Mouse (Mus musculus) hindbrain, embryonic 13.5 days (tissue): ENCODE results near the gene 4930447C04Rik. TPM values are rescaled to one million over a fixed set of nuclear protein-coding genes. Genes with fewer than 3 reads are reported as not detected.

ENCODE experiments used
- ATAC-seq: fragments of 200-750 bp; cut with Nextera tagmentation; 2 replicates; pipeline ENCODE4 v1.8.0; 2017; ENCODE audit warnings: moderate TSS enrichment; ENCODE audit not compliant: low FRiP score
- H3K27ac ChIP-seq: fragments of 300-500 bp; sonication (generic); 2 replicates; pipeline ENCODE4 v1.5.1; 2015; ENCODE audit warnings: inconsistent platforms, mild to moderate bottlenecking, moderate library complexity
- H3K27me3 ChIP-seq: fragments of 300-500 bp; sonication (generic); 2 replicates; pipeline ENCODE4 v1.6.1; 2015; ENCODE audit warnings: mild to moderate bottlenecking, inconsistent platforms
- H3K36me3 ChIP-seq: fragments of 300-500 bp; sonication (generic); 2 replicates; pipeline ENCODE4 v1.6.1; 2015; ENCODE audit warnings: mild to moderate bottlenecking, inconsistent platforms
- H3K4me1 ChIP-seq: fragments of 300-500 bp; sonication (generic); replicated peaks from 2 replicates; pipeline ENCODE4 v1.6.1; 2015; ENCODE audit warnings: inconsistent platforms
- H3K4me2 ChIP-seq: fragments of 300-500 bp; sonication (generic); 2 replicates; pipeline ENCODE4 v1.6.1; 2015; ENCODE audit warnings: inconsistent platforms, mild to moderate bottlenecking, moderate library complexity
- H3K4me3 ChIP-seq: fragments of 300-500 bp; sonication (generic); 2 replicates; pipeline ENCODE4 v1.5.1; 2015; ENCODE audit warnings: mild to moderate bottlenecking, inconsistent platforms
- H3K9ac ChIP-seq: fragments of 300-500 bp; sonication (generic); 2 replicates; pipeline ENCODE4 v1.6.1; 2015; ENCODE audit warnings: mild to moderate bottlenecking, inconsistent platforms
- H3K9me3 ChIP-seq: fragments of 300-500 bp; sonication (generic); 2 replicates; pipeline ENCODE4 v1.6.1; 2016; ENCODE audit warnings: inconsistent platforms
- WGBS: fragments of 180-500 bp; shearing (Covaris S2); methylation state at CpG from one replicate; pipeline ENCODE4 v1.1.7; 2015; 5-methylcytosine and 5-hydroxymethylcytosine counted together
- polyA plus RNA-seq: library from polyadenylated mRNA; unstranded; fragments of >200 nt; fragmentation: Nextera tagmentation; extraction: Ambion mirVana; gene quantifications from 2 replicates; pipeline ENCODE4 v1.2.1, GENCODE M21; 2015

4930447C04Rik gene
- polyA plus RNA-seq, 1 experiment from 2014 or later: 4.6 TPM

- no peak overlapping the region for H3K9ac ChIP-seq
- no peak overlapping the region for H3K4me2 ChIP-seq
- 69% methylated on average over 6 of the region's 6 CpGs for WGBS
- H3K27me3 ChIP-seq: peaks cover 72% of the 10 kb centered on the region
- 0 out of 2 replicates have a peak, but pooled peaks cover 5% of the 10 kb centered on the region for H3K9me3 ChIP-seq
- H3K27ac ChIP-seq: no peak overlapping the region
- no peak for ATAC-seq
- no peaks in the 10 kb centered on the region for H3K4me1 ChIP-seq
- H3K36me3 ChIP-seq: no peaks in the 10 kb centered on the region
- no peak overlapping the region for H3K4me3 ChIP-seq
Measured at GRCm38 (mm10) chr12:72957829-72958424, 17.4 kb upstream of the 4930447C04Rik start.

DNA sequence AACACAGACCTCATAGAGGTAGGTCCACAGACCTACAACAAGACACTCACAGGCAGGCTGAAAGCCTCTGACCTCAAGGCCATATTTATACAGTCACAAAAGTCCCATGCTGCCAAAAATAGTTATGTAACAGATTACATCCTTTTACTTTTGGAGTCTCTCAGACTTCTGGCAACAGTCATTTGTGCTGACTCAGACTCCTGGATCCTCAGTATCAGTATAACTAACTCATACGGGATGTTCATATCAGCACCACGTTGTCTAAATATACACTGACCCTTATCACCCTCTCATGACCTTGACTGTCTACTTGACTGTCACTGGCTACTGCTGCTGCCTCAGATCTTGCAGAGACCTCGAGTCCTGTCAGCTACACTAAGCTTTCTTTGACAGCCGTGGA lies 14.3 kb upstream of the 4930447C04Rik start:
- 81% methylated on average over 4 of the region's 4 CpGs for WGBS
- H3K9me3 ChIP-seq: no peaks in the 10 kb centered on the region
- H3K27me3 ChIP-seq: peaks cover 89% of the 10 kb centered on the region
- no peak for ATAC-seq
- H3K9ac ChIP-seq: no peak overlapping the region
- no peaks in the 10 kb centered on the region for H3K4me1 ChIP-seq
- no peak overlapping the region for H3K4me2 ChIP-seq
- no peaks in the 10 kb centered on the region for H3K36me3 ChIP-seq
- H3K4me3 ChIP-seq: no peak overlapping the region
- no peak overlapping the region for H3K27ac ChIP-seq

GRCm38 (mm10) chr12:72953858-72954257 lies 13.3 kb upstream of the 4930447C04Rik start:
- Histone ChIP-seq H3K4me1 (no peaks in the 10 kb centered on the region), H3K27me3 (peaks cover 91% of the 10 kb centered on the region), H3K4me3 (no peak overlapping the region), H3K9ac (no peak overlapping the region), H3K36me3 (no peaks in the 10 kb centered on the region), H3K27ac (no peak overlapping the region), H3K4me2 (no peak overlapping the region), H3K9me3 (no peaks in the 10 kb centered on the region)
- no peak for ATAC-seq
- WGBS: 89% methylated on average over 5 of the region's 5 CpGs

GRCm38 (mm10) chr12:72953089-72953488 lies 12.5 kb upstream of the 4930447C04Rik start:
- 84% methylated on average over 5 of the region's 5 CpGs for WGBS
- Histone ChIP-seq H3K9ac (no peak overlapping the region), H3K4me1 (no peaks in the 10 kb centered on the region), H3K9me3 (no peaks in the 10 kb centered on the region), H3K27me3 (peaks cover 95% of the 10 kb centered on the region), H3K4me2 (no peak overlapping the region), H3K27ac (no peak overlapping the region), H3K4me3 (no peak overlapping the region), H3K36me3 (no peaks in the 10 kb centered on the region)
- no peak for ATAC-seq

DNA sequence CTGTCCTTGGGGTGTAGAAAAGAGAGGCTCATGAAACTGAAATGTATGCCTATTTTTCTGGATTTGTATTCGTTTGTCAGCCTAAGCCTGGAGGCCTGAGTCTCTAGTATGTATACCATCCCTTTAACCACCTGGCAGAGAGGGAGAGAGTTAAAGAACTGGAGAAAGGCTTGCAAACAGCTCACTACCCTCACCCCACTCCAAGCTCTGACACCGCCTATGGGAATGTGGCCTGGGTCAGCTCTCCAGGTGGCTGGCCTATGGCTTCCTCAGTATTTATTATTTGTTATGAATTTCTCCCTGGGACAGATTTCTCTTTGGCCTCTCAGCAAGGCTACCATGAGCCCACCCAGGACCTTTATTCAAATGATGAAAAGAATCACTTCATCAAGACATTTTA lies 6.8 kb upstream of the 4930447C04Rik start:
- H3K27ac ChIP-seq: no peak overlapping the region
- H3K27me3 ChIP-seq: peaks cover 99% of the 10 kb centered on the region
- no peaks in the 10 kb centered on the region for H3K36me3 ChIP-seq
- no peak overlapping the region for H3K4me2 ChIP-seq
- H3K4me3 ChIP-seq: no peak overlapping the region
- WGBS: 8% methylated on average over 2 of the region's 2 CpGs
- peaks cover 11% of the 10 kb centered on the region; the same call in 1 of the 2 replicates for H3K4me1 ChIP-seq
- H3K9ac ChIP-seq: no peak overlapping the region
- ATAC-seq: no peak
- no peaks in the 10 kb centered on the region for H3K9me3 ChIP-seq

- no peak for ATAC-seq
Measured at GRCm38 (mm10) chr12:72946805-72947204, 6.2 kb upstream of the 4930447C04Rik start.

DNA sequence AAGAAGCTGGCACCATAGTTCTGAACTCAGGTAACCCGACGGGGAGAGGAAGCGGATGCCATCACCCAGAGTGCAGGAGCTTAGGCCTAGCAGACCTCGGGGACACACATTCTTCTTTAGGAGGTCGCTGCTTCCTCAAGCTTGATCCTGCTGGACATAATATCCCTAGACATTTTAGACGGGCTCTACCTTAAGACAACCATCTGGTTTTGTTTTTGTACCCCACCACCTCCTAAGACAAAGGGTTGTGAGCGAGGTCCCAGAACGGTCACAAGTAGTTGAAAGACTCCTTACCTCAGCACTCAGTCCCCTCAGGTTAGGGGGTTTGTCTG lies 5.5 kb upstream of the 4930447C04Rik start:
- peak overlapping the region; percentile 33 for H3K4me3 ChIP-seq
- ATAC-seq: no peak; the same call in 1 of the 2 replicates
- H3K9ac ChIP-seq: no peak overlapping the region
- H3K9me3 ChIP-seq: no peaks in the 10 kb centered on the region
- H3K4me1 ChIP-seq: peaks cover 11% of the 10 kb centered on the region; the same call in 1 of the 2 replicates
- H3K27ac ChIP-seq: no peak overlapping the region
- H3K36me3 ChIP-seq: no peaks in the 10 kb centered on the region
- WGBS: 4% methylated on average over 8 of the region's 8 CpGs
- H3K4me2 ChIP-seq: no peak overlapping the region; the same call in 1 of the 2 replicates
- peaks cover 100% of the 10 kb centered on the region for H3K27me3 ChIP-seq

More at GRCm38 (mm10) chr12:72946805-72947204, 6.2 kb upstream of the 4930447C04Rik start:
- Histone ChIP-seq H3K4me3 (no peak overlapping the region), H3K4me1 (peaks cover 11% of the 10 kb centered on the region; the same call in 1 of the 2 replicates), H3K9ac (no peak overlapping the region), H3K4me2 (no peak overlapping the region), H3K27me3 (peaks cover 100% of the 10 kb centered on the region), H3K9me3 (no peaks in the 10 kb centered on the region), H3K36me3 (no peaks in the 10 kb centered on the region), H3K27ac (no peak overlapping the region)

DNA sequence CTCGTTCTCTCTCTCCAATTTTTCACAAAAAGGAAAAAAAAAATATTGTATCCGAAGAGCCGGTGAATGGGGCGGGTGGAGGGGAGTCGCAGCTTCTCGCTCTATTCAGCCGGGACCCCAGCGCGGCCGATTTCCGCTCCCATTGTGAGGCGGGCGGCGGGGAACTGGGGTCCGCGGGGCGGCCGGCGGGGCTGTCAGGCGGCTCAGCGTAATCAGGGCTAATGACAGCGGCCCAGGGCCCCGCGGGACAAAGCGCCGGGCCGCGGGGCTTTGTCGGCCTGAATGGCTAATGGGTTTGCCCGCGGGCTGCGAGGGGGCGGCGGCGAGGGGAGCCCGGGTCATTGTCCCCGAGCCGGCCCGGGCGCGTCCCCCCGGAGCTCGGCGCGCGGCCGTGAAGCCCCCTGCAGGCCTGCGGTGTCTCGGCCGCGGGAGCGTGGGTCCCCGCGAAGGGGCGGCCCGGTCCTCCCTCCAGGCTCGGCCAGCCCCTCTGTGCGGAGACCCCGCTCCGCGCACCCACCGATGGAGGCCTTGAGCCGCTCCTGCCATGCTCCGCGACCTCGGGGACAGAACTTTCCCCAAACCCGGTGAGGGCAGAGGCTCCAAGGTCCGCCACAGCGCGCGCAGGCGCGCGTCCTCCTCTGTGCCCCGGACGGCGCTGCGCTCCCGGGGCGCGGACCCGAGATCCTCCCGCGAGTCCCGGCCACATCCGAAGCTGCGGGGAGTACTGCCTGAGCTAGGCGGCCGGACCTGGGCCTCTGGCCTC lies 4.9 kb upstream of the 4930447C04Rik start:
- peak overlapping the region; percentile 33 for H3K4me3 ChIP-seq
- H3K9me3 ChIP-seq: no peaks in the 10 kb centered on the region
- H3K4me1 ChIP-seq: peaks cover 11% of the 10 kb centered on the region; the same call in 1 of the 2 replicates
- H3K27me3 ChIP-seq: peaks cover 100% of the 10 kb centered on the region
- H3K4me2 ChIP-seq: peak overlapping the region; percentile 50
- WGBS: under 1% methylated on average over 81 of the region's 89 CpGs
- no peak overlapping the region for H3K9ac ChIP-seq
- peak; percentile 65 for ATAC-seq
- no peak overlapping the region for H3K27ac ChIP-seq
- H3K36me3 ChIP-seq: no peaks in the 10 kb centered on the region

GRCm38 (mm10) chr12:72944411-72945225 lies 4.0 kb upstream of the 4930447C04Rik start:
- ATAC-seq: no peak
- Histone ChIP-seq H3K4me1 (peaks cover 18% of the 10 kb centered on the region; the same call in 1 of the 2 replicates), H3K27ac (no peak overlapping the region), H3K4me2 (peak overlapping the region; percentile 50), H3K9me3 (no peaks in the 10 kb centered on the region), H3K9ac (no peak overlapping the region), H3K4me3 (peak overlapping the region; percentile 33; the same call in 1 of the 2 replicates), H3K36me3 (no peaks in the 10 kb centered on the region), H3K27me3 (peaks cover 100% of the 10 kb centered on the region)
- WGBS: 2% methylated on average over 24 of the region's 24 CpGs

- Histone ChIP-seq H3K36me3 (no peaks in the 10 kb centered on the region), H3K27me3 (peaks cover 100% of the 10 kb centered on the region), H3K4me1 (peaks cover 20% of the 10 kb centered on the region; the same call in 1 of the 2 replicates), H3K9me3 (no peaks in the 10 kb centered on the region), H3K4me2 (no peak overlapping the region), H3K9ac (no peak overlapping the region), H3K27ac (no peak overlapping the region), H3K4me3 (no peak overlapping the region)
- 7% methylated on average over 2 of the region's 2 CpGs for WGBS
- ATAC-seq: no peak
Measured at GRCm38 (mm10) chr12:72943574-72944110, 3.1 kb upstream of the 4930447C04Rik start.

- Histone ChIP-seq H3K9me3 (no peaks in the 10 kb centered on the region), H3K4me3 (no peak overlapping the region), H3K27ac (no peak overlapping the region), H3K27me3 (peaks cover 100% of the 10 kb centered on the region), H3K4me1 (peaks cover 20% of the 10 kb centered on the region; the same call in 1 of the 2 replicates), H3K4me2 (no peak overlapping the region), H3K36me3 (no peaks in the 10 kb centered on the region), H3K9ac (no peak overlapping the region)
- WGBS: 16% methylated on average over 6 of the region's 6 CpGs
- ATAC-seq: no peak
Measured at GRCm38 (mm10) chr12:72942171-72942570, 1.6 kb upstream of the 4930447C04Rik start.
